Mouse (Mus musculus) hindbrain, embryonic 16.5 days (tissue): ENCODE measurements around the gene Tubg1. TPM values are rescaled to one million over a fixed set of nuclear protein-coding genes. Genes with fewer than 3 reads are reported as not detected.
"Not testable (repeated sequence)": the region's sequence is repeated elsewhere in the genome, so short reads cannot be mapped to it uniquely, and the experiment has no call there.

Experiments
- ATAC-seq: fragments of 200-750 bp; cut with Nextera tagmentation; 2 replicates; pipeline ENCODE4 v1.8.0; 2017; ENCODE audit warnings: moderate TSS enrichment, moderate library complexity
- H3K27ac ChIP-seq: fragments of 300-500 bp; sonication (generic); 2 replicates; pipeline ENCODE4 v1.5.1; 2014; ENCODE audit warnings: low read depth, mild to moderate bottlenecking, control low read depth, low read length, moderate library complexity
- H3K27me3 ChIP-seq: fragments of 300-500 bp; sonication (generic); replicated peaks from 2 replicates; pipeline ENCODE4 v1.6.1; 2014; ENCODE audit warnings: low read length; ENCODE audit not compliant: control insufficient read depth, insufficient read depth
- H3K36me3 ChIP-seq: fragments of 300-500 bp; sonication (generic); 2 replicates; pipeline ENCODE4 v1.6.1; 2014; ENCODE audit warnings: mild to moderate bottlenecking, low read length, moderate library complexity, mixed read lengths; ENCODE audit not compliant: control insufficient read depth, insufficient read depth
- H3K4me1 ChIP-seq: fragments of 300-500 bp; sonication (generic); 2 replicates; pipeline ENCODE4 v1.6.1; 2014; ENCODE audit warnings: low read depth, low read length; ENCODE audit not compliant: control insufficient read depth, insufficient read depth
- H3K4me2 ChIP-seq: fragments of 300-500 bp; sonication (generic); 2 replicates; pipeline ENCODE4 v1.6.1; 2014; ENCODE audit warnings: mild to moderate bottlenecking, low read length, control low read depth, moderate library complexity
- H3K4me3 ChIP-seq: fragments of 300-500 bp; sonication (generic); 2 replicates; pipeline ENCODE4 v1.5.1; 2014; ENCODE audit warnings: mild to moderate bottlenecking, low read length, control low read depth, moderate library complexity
- H3K9ac ChIP-seq: fragments of 300-500 bp; sonication (generic); 2 replicates; pipeline ENCODE4 v1.6.1; 2014; ENCODE audit warnings: low read depth, mild to moderate bottlenecking, control low read depth, low read length, moderate library complexity
- H3K9me3 ChIP-seq: fragments of 300-500 bp; sonication (generic); 2 replicates; pipeline ENCODE4 v1.6.1; 2014; ENCODE audit warnings: mild to moderate bottlenecking, low read length, moderate library complexity; ENCODE audit not compliant: control insufficient read depth
- WGBS: fragments of 180-500 bp; shearing (Covaris S2); extraction: QIAGEN DNeasy Blood & Tissue Kit; methylation state at CpG from one replicate; pipeline ENCODE4 v1.1.7; 2014; 5-methylcytosine and 5-hydroxymethylcytosine counted together
- polyA plus RNA-seq: library from polyadenylated mRNA; unstranded; fragments of >200 nt; fragmentation: Nextera tagmentation; extraction: Ambion mirVana; gene quantifications from 2 replicates; pipeline ENCODE4 v1.2.1, GENCODE M21; 2015

Gene Tubg1
- polyA plus RNA-seq, 1 experiment from 2014 or later: 79.6 TPM

- Histone ChIP-seq H3K27ac (peak within 1 kb of the TSS; percentile 87), H3K4me1 (0 out of 2 replicates have a peak, but pooled peaks cover 5% of the 10 kb centered on the region), H3K9me3 (no peaks in the 10 kb centered on the region), H3K36me3 (no peaks in the 10 kb centered on the region), H3K27me3 (no peaks in the 10 kb centered on the region), H3K4me3 (peak within 1 kb of the TSS; percentile 47), H3K4me2 (peak within 1 kb of the TSS; percentile 68), H3K9ac (peak within 1 kb of the TSS; percentile 78)
- WGBS: 1% methylated on average over 26 of the region's 36 CpGs
- ATAC-seq: peak; percentile 94
These were observed 36.1 kb downstream of the Tubg1 start, which contains the start of gene Tubg2 for GRCm38 (mm10) chr11:101155728-101156371. Gene Tubg2, plus strand, starts transcription at chr11:101155907.

- not testable (repeated sequence) for H3K4me1 ChIP-seq, H3K9me3 ChIP-seq, H3K9ac ChIP-seq, H3K27ac ChIP-seq, H3K4me3 ChIP-seq, H3K36me3 ChIP-seq, H3K4me2 ChIP-seq, ATAC-seq
- peaks cover 23% of the 10 kb centered on the region for H3K27me3 ChIP-seq
- WGBS: 79% methylated on average over 8 of the region's 10 CpGs
These were observed 40.4 kb downstream of the Tubg1 start for GRCm38 (mm10) chr11:101160151-101160550.

GRCm38 (mm10) chr11:101160981-101161505, 41.3 kb downstream of the Tubg1 start:
- H3K4me1 ChIP-seq, H3K4me3 ChIP-seq, ATAC-seq, H3K9ac ChIP-seq, H3K36me3 ChIP-seq, H3K27ac ChIP-seq, H3K4me2 ChIP-seq, H3K9me3 ChIP-seq: not testable (repeated sequence)
- peaks cover 31% of the 10 kb centered on the region for H3K27me3 ChIP-seq
- 84% methylated on average over 4 of the region's 8 CpGs for WGBS

- peaks cover 3% of the 10 kb centered on the region; the same call in 1 of the 2 replicates for H3K4me1 ChIP-seq
- no peak overlapping the region for H3K4me3 ChIP-seq
- peaks cover 8% of the 10 kb centered on the region for H3K36me3 ChIP-seq
- H3K9ac ChIP-seq: no peak overlapping the region
- no peak for ATAC-seq
- no peak overlapping the region for H3K4me2 ChIP-seq
- no peaks in the 10 kb centered on the region for H3K9me3 ChIP-seq
- H3K27ac ChIP-seq: no peak overlapping the region
- WGBS: 90% methylated on average over 15 of the region's 15 CpGs
- H3K27me3 ChIP-seq: peaks cover 36% of the 10 kb centered on the region
These were observed 41.8 kb downstream of the Tubg1 start for GRCm38 (mm10) chr11:101161551-101161950.

GRCm38 (mm10) chr11:101162301-101162700, 42.6 kb downstream of the Tubg1 start:
- H3K27ac ChIP-seq: no peak overlapping the region
- 65% methylated on average over 5 of the region's 5 CpGs for WGBS
- ATAC-seq: no peak

GRCm38 (mm10) chr11:101162772-101163171, 43.0 kb downstream of the Tubg1 start:
- H3K4me2 ChIP-seq: no peak overlapping the region
- H3K9ac ChIP-seq: no peak overlapping the region
- no peak overlapping the region for H3K27ac ChIP-seq
- H3K4me1 ChIP-seq: peaks cover 3% of the 10 kb centered on the region; the same call in 1 of the 2 replicates
- no peaks in the 10 kb centered on the region for H3K9me3 ChIP-seq
- 54% methylated on average over 5 of the region's 5 CpGs for WGBS
- peaks cover 16% of the 10 kb centered on the region for H3K36me3 ChIP-seq
- peak; percentile 15; the same call in 1 of the 2 replicates for ATAC-seq
- peaks cover 48% of the 10 kb centered on the region for H3K27me3 ChIP-seq
- H3K4me3 ChIP-seq: no peak overlapping the region

More at GRCm38 (mm10) chr11:101162301-101162700, 42.6 kb downstream of the Tubg1 start:
- no peak overlapping the region for H3K9ac ChIP-seq
- no peak overlapping the region for H3K4me2 ChIP-seq
- H3K4me3 ChIP-seq: no peak overlapping the region
- H3K27me3 ChIP-seq: peaks cover 43% of the 10 kb centered on the region
- H3K9me3 ChIP-seq: no peaks in the 10 kb centered on the region
- peaks cover 12% of the 10 kb centered on the region for H3K36me3 ChIP-seq
- H3K4me1 ChIP-seq: peaks cover 3% of the 10 kb centered on the region; the same call in 1 of the 2 replicates

- Histone ChIP-seq H3K4me2 (peak overlapping the region; percentile 48), H3K4me1 (peaks cover 3% of the 10 kb centered on the region; the same call in 1 of the 2 replicates), H3K4me3 (peak overlapping the region; percentile 27), H3K36me3 (peaks cover 16% of the 10 kb centered on the region), H3K9me3 (no peaks in the 10 kb centered on the region), H3K27ac (no peak overlapping the region), H3K9ac (peak overlapping the region; percentile 50), H3K27me3 (peaks cover 57% of the 10 kb centered on the region)
- ATAC-seq: no peak
- 22% methylated on average over 44 of the region's 49 CpGs for WGBS
These were observed 44.0 kb downstream of the Tubg1 start for GRCm38 (mm10) chr11:101163476-101164350.

- peaks cover 58% of the 10 kb centered on the region for H3K27me3 ChIP-seq
- H3K9me3 ChIP-seq: no peaks in the 10 kb centered on the region
- H3K36me3 ChIP-seq: peaks cover 16% of the 10 kb centered on the region
- H3K4me2 ChIP-seq: peak overlapping the region; percentile 48
- no peak overlapping the region for H3K27ac ChIP-seq
- H3K9ac ChIP-seq: peak overlapping the region; percentile 50
- peak overlapping the region; percentile 27 for H3K4me3 ChIP-seq
- ATAC-seq: no peak
- peaks cover 9% of the 10 kb centered on the region for H3K4me1 ChIP-seq
- 18% methylated on average over 21 of the region's 21 CpGs for WGBS
These were observed 44.6 kb downstream of the Tubg1 start for GRCm38 (mm10) chr11:101164351-101164665.
